Mouse (Mus musculus) left cerebral cortex, adult 2 months (tissue): ENCODE measurements around the gene Cog2. TPM values are rescaled to one million over a fixed set of nuclear protein-coding genes. Genes with fewer than 3 reads are reported as not detected.
A peak's percentile ranks its signal among the peaks of the same experiment; 100 is the strongest.

Experiments
- DNase-seq, 2 experiments: peaks; one replicate each; pipeline ENCODE4 v3.0.0; 2021 to 2022; ENCODE audit warnings: low spot score in 2 of 2, mixed read lengths in 1 of 2; ENCODE audit errors: extremely low spot score in 1 of 2
- H3K27ac ChIP-seq: fragments of 200-600 bp; 2 replicates; pipeline ENCODE4 v1.8.1; 2022
- H3K4me3 ChIP-seq: fragments of 200-600 bp; 2 replicates; pipeline ENCODE4 v1.8.1; 2022
- CTCF ChIP-seq: fragments of 200-600 bp; IDR thresholded peaks from 2 replicates; pipeline ENCODE4 v1.8.1; 2022; ENCODE audit warnings: antibody characterized with exemption, mild to moderate bottlenecking, moderate library complexity
- intact Hi-C: fragments of 180-260 bp; cut with DNase I; formaldehyde crosslinking; loops from one replicate; pipeline ENCODE4 v1.15.1; 2025
- long read RNA-seq, 2 experiments: library from polyadenylated mRNA; stranded (forward); transcript quantifications; one replicate each; pipeline ENCODE4 v2.0.0; 2021; ENCODE audit warnings: borderline mapping rate in 2 of 2
- total RNA-seq, 2 experiments: library from RNA; stranded (reverse); gene quantifications; 2 replicates each; pipeline ENCODE4 v1.2.3; 2021

Cog2 gene
- 10 to 100 TPM; 35.1 to 46.5 TPM for total RNA-seq
- long read RNA-seq, experiment 1, transcript Cog2-201 (18 exons, 2,825 nt): major isoform, 31 of 55 reads
- long read RNA-seq, experiment 1, partial matches to known transcripts: 10 of 55 reads
- long read RNA-seq, experiment 1, other reads (novel, unspliced or antisense): 14 of 55 reads
- long read RNA-seq, experiment 2, transcript Cog2-201 (18 exons, 2,825 nt): major isoform, 16 of 38 reads
- long read RNA-seq, experiment 2, partial matches to known transcripts: 13 of 38 reads
- long read RNA-seq, experiment 2, other reads (novel, unspliced or antisense): 9 of 38 reads

DNA sequence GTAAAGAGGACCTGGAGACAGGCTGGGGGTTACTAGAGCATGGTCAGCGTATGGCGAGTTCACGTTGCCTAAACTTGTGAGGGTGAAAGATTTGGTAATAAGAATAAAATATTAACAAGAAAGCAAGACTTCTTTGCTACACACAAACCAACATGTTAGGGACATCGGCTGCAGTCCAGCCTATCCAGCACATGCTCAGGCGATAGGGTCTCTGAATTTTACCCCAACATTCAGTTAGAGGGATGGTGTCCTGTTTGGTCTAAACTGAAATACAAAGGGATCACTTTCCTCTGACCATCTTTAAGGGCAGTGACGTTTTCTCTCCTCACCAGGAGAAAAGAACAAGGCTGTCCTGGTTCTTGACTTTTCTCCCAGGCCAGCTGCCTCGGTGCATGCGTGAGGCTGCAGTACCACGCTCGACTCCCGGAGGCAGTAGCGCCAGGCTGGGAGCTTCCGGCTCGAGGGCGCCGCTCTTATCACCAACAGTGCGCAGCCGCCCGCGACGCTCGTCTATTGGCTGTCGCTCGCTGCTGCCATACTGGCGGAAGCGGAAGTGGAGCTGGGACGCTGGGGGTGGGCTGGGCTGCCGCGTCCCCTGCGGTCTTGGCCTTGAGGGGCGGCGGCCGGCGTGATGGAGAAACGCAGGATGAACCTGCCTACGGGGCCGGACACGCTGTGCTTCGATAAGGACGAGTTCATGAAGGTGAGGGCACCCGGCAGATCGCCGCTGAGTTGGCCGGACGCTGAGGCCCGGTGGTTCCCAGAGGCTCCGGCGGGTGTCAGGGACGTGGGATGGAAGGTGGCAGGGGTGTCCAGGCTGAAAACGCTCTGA, at the start of gene Cog2:
TSS of gene Cog2 (plus strand) at position 519 of the 832 bp plus-strand sequence.
- DNase-seq: peak; percentile 90 to 91
- H3K27ac ChIP-seq: peak within 1 kb of the TSS; percentile 85
- peak within 1 kb of the TSS; percentile 96 for H3K4me3 ChIP-seq
- TF ChIP-seq CTCF: peak; percentile 95
- intact Hi-C loops: loop anchor here (2.0 kb wide), 1 partner anchor 86 kb away; no protein-coding TSS in a partner anchor

DNA sequence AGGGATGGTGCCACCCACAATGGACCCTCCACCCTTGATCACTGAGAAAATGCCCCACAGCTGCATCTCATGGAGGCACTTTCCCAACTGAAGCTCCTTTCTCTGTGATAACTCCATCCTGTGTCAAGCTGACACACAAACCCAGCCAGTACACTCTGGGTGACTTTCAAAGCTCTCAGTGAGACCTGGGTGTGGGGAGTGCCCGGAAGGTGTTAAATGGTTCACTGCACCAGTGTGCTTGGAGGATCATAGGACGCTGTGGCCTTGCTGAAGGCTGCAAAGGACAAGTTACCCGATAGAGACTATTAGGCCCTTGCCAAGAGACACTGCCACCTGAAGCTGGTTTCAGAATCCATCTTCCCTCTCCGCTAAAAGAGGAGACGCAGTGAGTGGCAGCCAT, 44.9 kb upstream of the Cog2 start:
- DNase-seq: no peak
- Histone ChIP-seq H3K4me3 (no peak overlapping the region), H3K27ac (peak overlapping the region; percentile 77)
- TF ChIP-seq CTCF: no peak
- intact Hi-C loops: loop anchor here (2.0 kb wide), 2 partner anchors 19 to 41 kb away; no protein-coding TSS in a partner anchor

DNA sequence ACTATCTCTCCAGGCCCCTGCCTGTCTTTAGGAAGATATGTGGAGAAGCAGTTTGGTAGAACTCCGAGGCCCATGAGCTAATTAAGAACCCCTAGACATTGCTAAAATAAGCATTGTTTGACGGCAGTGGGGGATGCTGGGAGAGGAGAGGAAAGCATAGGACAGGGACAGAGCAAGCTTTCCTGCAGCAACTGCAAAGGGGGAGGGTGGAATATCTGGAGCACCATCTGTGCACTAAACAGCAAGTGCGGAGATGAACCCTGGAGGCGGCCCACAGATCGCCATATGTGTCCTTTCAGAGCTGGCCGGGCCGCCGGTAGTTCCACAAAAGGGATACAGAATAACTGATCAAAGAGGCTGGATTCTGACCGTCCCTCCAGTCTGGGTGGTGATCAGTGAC, 43.9 kb upstream of the Cog2 start:
- peak overlapping the region; percentile 84 for H3K27ac ChIP-seq
- intact Hi-C loops: loop anchor here (1.0 to 2.0 kb wide), 3 partner anchors 18 to 42 kb away; no protein-coding TSS in a partner anchor
- DNase-seq: peak; percentile 68 to 76
- no peak overlapping the region for H3K4me3 ChIP-seq
- TF ChIP-seq CTCF: no peak

DNA sequence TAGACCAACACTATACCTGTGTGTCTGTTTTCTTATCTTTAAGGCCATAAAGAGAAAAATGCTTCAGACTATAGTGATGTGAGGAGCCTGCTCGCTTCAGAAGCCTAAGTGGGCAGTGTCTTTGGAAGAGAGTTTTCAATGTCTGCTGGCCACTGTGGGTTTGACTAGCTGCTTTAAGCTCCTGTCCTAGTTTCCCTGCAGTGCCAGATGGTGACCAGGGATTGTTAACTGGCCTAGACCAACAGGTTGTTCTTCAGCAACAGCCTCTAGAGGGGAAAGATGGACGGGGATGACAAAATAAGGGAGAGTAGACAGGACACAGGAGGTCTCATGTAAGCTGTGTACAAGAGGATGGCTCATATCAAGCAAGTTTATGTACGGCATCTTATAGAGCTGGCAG, 41.3 kb upstream of the Cog2 start:
- intact Hi-C loops: no loop called here

DNA sequence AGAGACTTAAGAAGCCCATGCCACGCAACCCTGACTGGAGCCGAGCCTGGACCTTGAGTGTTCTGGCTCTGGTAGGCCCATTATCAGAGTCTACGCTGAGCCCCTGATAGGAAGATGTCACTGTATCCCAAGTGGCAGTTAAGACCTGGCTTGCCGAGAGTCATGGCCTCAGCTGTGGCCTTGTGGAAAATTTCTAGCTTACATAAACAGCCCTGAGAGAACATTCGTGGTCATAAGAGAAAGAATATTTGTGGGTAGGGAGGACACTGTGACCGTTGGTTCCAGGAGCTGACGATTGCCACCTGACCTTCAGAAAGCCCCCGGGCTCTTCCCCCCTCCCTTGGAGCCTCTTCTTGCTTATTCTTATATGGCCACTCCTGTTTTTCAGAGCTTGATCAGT, 40.2 kb upstream of the Cog2 start:
- intact Hi-C loops: no loop called here
- no peak overlapping the region for H3K27ac ChIP-seq
- no peak for TF ChIP-seq CTCF
- DNase-seq: no peak
- H3K4me3 ChIP-seq: no peak overlapping the region

More for the DNA sequence above, 41.3 kb upstream of the Cog2 start:
- Histone ChIP-seq H3K27ac (no peak overlapping the region), H3K4me3 (no peak overlapping the region)
- DNase-seq: no peak
- TF ChIP-seq CTCF: no peak

DNA sequence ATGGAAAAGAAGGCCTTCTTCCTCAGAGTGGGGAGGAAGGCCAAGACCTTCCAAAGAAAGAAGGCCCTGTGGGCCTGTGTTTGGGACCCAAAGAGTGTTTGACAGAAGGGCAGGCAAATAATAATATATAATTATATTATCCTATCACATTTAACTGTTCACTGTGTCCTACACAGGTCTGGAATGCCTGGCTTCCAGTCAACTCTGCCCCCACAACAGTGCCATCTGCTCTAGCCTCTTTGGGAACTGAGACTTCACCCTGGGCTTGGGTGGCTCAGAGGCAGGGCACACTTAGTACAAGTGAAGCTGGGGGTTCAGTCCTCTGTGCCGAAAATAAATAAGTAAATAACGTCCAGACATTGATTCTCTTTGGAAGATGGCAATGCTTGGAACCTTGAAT, 37.8 kb upstream of the Cog2 start:
- Histone ChIP-seq H3K27ac (no peak overlapping the region; the same call in 1 of the 2 replicates), H3K4me3 (no peak overlapping the region)
- TF ChIP-seq CTCF: no peak
- intact Hi-C loops: no loop called here
- DNase-seq: no peak

DNA sequence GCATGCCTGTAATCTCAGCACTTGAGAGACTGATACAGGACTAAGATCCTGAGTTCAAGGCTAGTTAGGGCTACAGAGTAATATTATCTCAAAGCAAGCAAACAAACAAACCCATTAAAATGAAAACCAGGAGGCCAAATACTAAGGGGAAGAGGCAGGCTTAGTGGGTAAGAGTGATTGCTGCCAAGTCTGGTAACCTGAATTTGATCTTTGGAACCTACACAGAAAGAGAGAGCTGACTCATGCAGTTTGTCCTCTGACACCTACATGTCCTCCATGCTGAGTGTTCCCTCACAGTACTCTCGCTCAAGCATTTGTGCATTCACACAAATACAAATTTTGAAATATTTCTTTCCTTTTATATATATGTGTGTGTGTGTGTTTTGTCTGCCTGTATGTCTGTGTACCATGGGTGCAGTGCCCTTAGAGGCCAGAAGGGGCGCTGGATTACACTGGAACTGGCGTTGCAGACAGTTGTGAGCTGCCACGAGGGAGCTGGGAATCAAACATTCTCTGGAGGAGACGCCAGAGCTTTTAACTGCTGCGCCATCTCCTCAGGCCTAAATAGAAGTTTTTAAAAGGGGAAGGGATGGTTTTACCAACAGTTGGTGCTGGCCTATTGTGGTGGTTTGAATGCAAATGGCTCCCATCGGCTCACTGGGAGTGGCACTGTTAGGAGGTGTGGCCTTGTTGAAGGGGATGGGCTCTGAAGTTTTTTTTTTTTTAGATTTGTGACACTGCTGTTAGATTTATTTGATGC, 37.0 kb upstream of the Cog2 start:
- DNase-seq: no peak
- no peak overlapping the region for H3K27ac ChIP-seq
- TF ChIP-seq CTCF: peak; percentile 8; the same call in 1 of the 2 replicates
- no peak overlapping the region for H3K4me3 ChIP-seq
- intact Hi-C loops: no loop called here

DNA sequence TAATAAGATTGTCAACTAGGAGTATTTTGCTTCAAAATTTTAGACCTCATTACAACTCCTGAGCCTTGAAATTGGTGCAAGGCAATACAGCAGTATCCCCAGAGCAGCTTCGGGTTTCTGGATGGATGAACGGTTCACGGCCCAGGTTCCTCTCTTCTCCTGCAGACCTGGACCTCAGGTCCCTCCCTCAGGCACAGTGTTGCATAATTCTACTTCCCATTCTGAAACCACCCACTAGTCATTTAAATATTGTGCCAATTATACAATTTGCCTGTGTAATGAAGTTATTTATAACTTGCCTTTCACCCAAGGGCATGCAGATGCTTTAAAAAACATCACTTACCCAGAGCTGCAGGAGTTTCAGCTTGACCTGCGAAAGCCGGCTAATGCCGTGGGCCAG, 31.3 kb upstream of the Cog2 start:
- no peak overlapping the region for H3K4me3 ChIP-seq
- no peak for DNase-seq
- H3K27ac ChIP-seq: peak overlapping the region; percentile 5
- TF ChIP-seq CTCF: no peak
- intact Hi-C loops: no loop called here

DNA sequence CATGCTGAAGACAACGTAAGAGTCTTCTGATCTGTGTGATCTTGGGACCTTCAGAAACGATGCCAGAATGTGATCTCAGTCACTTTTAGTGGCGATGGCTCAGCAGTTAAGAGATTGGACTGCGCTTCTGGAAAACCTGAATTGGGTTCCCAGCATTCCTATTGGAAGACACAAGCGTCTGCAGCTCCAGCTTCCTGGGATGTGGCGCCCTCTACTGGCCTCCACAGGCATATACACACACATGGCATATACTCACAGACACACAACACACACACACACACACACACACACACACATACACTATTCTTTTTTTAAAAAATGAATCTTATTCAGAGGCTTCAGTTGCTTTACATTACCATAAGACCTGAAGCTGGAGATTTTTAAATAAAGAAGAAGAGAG, 30.8 kb upstream of the Cog2 start:
- H3K4me3 ChIP-seq: no peak overlapping the region
- peak; percentile 25 for TF ChIP-seq CTCF
- H3K27ac ChIP-seq: peak overlapping the region; percentile 5; the same call in 1 of the 2 replicates
- no peak for DNase-seq
- intact Hi-C loops: no loop called here

DNA sequence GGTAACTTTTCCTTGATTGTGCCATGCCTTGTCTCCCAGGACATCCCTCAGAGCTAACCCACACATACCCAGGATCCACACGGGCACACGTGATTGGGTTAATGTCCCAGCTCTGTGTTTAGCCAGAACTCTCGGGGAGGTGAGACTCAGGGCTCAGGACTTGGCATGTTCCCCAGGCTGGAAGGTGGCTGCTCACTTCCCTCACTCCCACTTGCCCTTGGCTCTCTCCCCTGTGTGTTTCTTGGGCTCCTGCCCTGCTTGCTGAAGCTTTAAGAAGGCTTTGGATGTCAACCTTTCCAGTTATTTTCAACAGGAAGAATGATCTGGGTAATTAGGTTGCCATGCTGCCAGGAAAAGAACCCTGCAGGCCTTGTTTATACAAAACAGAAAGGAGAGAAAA, 26.2 kb upstream of the Cog2 start:
- DNase-seq: no peak
- intact Hi-C loops: loop anchor here (2.0 kb wide), 1 partner anchor 18 kb away; no protein-coding TSS in a partner anchor
- TF ChIP-seq CTCF: no peak
- no peak overlapping the region for H3K4me3 ChIP-seq
- H3K27ac ChIP-seq: peak overlapping the region; percentile 18

DNA sequence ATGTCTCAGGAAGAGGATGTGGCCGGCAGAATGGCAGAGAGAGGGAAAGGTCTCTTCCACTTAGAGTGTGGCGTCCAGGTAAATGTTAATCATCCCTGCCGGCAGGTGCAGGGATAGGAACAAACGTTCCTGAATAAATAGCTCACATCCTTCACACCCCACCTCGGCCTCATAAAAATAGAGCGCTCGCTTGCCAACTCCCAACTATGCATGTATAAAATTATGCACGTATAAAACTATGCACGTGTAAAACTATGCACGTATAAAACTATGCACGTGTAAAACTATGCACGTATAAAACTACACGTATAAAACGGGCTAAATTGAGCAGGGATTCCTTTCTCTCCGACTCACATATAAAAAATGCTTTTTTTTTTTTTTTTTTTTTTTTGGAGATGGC, 25.6 kb upstream of the Cog2 start:
- intact Hi-C loops: loop anchor here (2.0 kb wide), 1 partner anchor 18 kb away; no protein-coding TSS in a partner anchor
- no peak for TF ChIP-seq CTCF
- no peak overlapping the region for H3K4me3 ChIP-seq
- H3K27ac ChIP-seq: peak overlapping the region; percentile 18
- DNase-seq: no peak
